Mouse (Mus musculus) MEL (cell line): Measurements from ENCODE around the gene Ddx5. TPM values are rescaled to one million over a fixed set of nuclear protein-coding genes. Genes with fewer than 3 reads are reported as not detected.

Experiments
- DNase-seq: peaks from one replicate; pipeline ENCODE4 v3.0.0; 2011; ENCODE audit warnings: low read depth, low spot score
- H3K27ac ChIP-seq: 2 replicates; pipeline ENCODE4 v1.5.1; 2012; ENCODE audit warnings: low read depth, mild to moderate bottlenecking, control low read depth, low read length, moderate library complexity; ENCODE audit not compliant: control insufficient read depth
- H3K27me3 ChIP-seq, 2 experiments: fragments of 150-350 bp in 1 of 2; sonication (generic) in 1 of 2; 2 replicates each; pipeline ENCODE4 v1.6.1; 2012; ENCODE audit warnings: low read length in 2 of 2, mild to moderate bottlenecking in 2 of 2, improper control_type of control experiment in 1 of 2, moderate library complexity in 1 of 2; ENCODE audit not compliant: insufficient read depth in 2 of 2, control insufficient read depth in 1 of 2
- H3K36me3 ChIP-seq, 2 experiments: 2 replicates each; pipeline ENCODE4 v1.6.1; 2012 to 2014; ENCODE audit warnings: low read length in 2 of 2, improper control_type of control experiment in 1 of 2, inconsistent platforms in 1 of 2, mild to moderate bottlenecking in 1 of 2; ENCODE audit not compliant: insufficient read depth in 2 of 2, control insufficient read depth in 1 of 2
- H3K4me1 ChIP-seq, 2 experiments: fragments of 150-350 bp in 1 of 2; sonication (generic) in 1 of 2; 2 replicates each; pipeline ENCODE4 v1.6.1; 2012; ENCODE audit warnings: low read length in 2 of 2, improper control_type of control experiment in 1 of 2, mild to moderate bottlenecking in 1 of 2; ENCODE audit not compliant: insufficient read depth in 2 of 2, control insufficient read depth in 1 of 2
- H3K4me3 ChIP-seq, 2 experiments: fragments of 150-350 bp in 1 of 2; sonication (generic) in 1 of 2; 2 replicates each; pipeline ENCODE4 v1.5.1; 2012; ENCODE audit warnings: low read depth in 2 of 2, low read length in 2 of 2, mild to moderate bottlenecking in 2 of 2, moderate library complexity in 2 of 2, control low read depth in 1 of 2, improper control_type of control experiment in 1 of 2; ENCODE audit not compliant: control insufficient read depth in 1 of 2, insufficient read depth in 1 of 2
- H3K79me2 ChIP-seq: 2 replicates; pipeline ENCODE4 v1.6.1; 2012; ENCODE audit warnings: mild to moderate bottlenecking, low read length, moderate library complexity; ENCODE audit not compliant: control insufficient read depth, poor library complexity, insufficient read depth
- H3K9ac ChIP-seq: 2 replicates; pipeline ENCODE4 v1.6.1; 2012; ENCODE audit warnings: low read depth, mild to moderate bottlenecking, control low read depth, low read length, moderate library complexity; ENCODE audit not compliant: control insufficient read depth, poor library complexity, severe bottlenecking
- H3K9me3 ChIP-seq: fragments of 150-350 bp; sonication (generic); replicated peaks from 2 replicates; pipeline ENCODE4 v1.6.1; 2012; ENCODE audit warnings: mild to moderate bottlenecking, low read length, improper control_type of control experiment, moderate library complexity; ENCODE audit not compliant: insufficient read depth
- BHLHE40 ChIP-seq: IDR thresholded peaks from 2 replicates; pipeline ENCODE4 v1.6.1; 2012; ENCODE audit warnings: low read depth, mild to moderate bottlenecking, inconsistent platforms, low read length, improper control_type of control experiment, borderline replicate concordance
- CHD1 ChIP-seq: IDR thresholded peaks from 2 replicates; pipeline ENCODE4 v1.6.1; 2012; ENCODE audit warnings: low read depth, mild to moderate bottlenecking, inconsistent platforms, low read length, improper control_type of control experiment
- CHD2 ChIP-seq: IDR thresholded peaks from 2 replicates; pipeline ENCODE4 v1.6.1; 2011; ENCODE audit warnings: low read length, improper control_type of control experiment
- CTCF ChIP-seq, 3 experiments: IDR thresholded peaks in 2 of 3; conservative IDR thresholded peaks in 1 of 3; 2 replicates each; pipeline ENCODE4 v1.5.1; 2011 to 2012; ENCODE audit warnings: low read length in 3 of 3, low read depth in 2 of 3, mild to moderate bottlenecking in 2 of 3, improper control_type of control experiment in 1 of 3, inconsistent platforms in 1 of 3, mixed read lengths in 1 of 3, moderate library complexity in 1 of 3; ENCODE audit not compliant: control insufficient read depth in 1 of 3, insufficient read depth in 1 of 3, poor library complexity in 1 of 3, severe bottlenecking in 1 of 3
- E2F4 ChIP-seq: IDR thresholded peaks from 2 replicates; pipeline ENCODE4 v1.6.1; 2011; ENCODE audit warnings: low read depth, low read length, improper control_type of control experiment, borderline replicate concordance
- ELF1 ChIP-seq: IDR thresholded peaks from 2 replicates; pipeline ENCODE4 v1.6.1; 2014; ENCODE audit warnings: low read depth, mild to moderate bottlenecking, inconsistent platforms, low read length, improper control_type of control experiment, moderate library complexity
- EP300 ChIP-seq, 2 experiments: IDR thresholded peaks; 2 replicates each; pipeline ENCODE4 v1.6.1; 2011; ENCODE audit warnings: improper control_type of control experiment in 2 of 2, low read length in 2 of 2, low read depth in 1 of 2, mild to moderate bottlenecking in 1 of 2
- ETS1 ChIP-seq: IDR thresholded peaks from 2 replicates; pipeline ENCODE4 v1.6.1; 2012; ENCODE audit warnings: low read depth, mild to moderate bottlenecking, inconsistent platforms, low read length, improper control_type of control experiment, moderate library complexity
- GABPA ChIP-seq: IDR thresholded peaks from 2 replicates; pipeline ENCODE4 v1.6.1; 2012; ENCODE audit warnings: low read depth, mild to moderate bottlenecking, inconsistent platforms, low read length, improper control_type of control experiment, moderate library complexity
- GATA1 ChIP-seq: IDR thresholded peaks from 2 replicates; pipeline ENCODE4 v1.6.1; 2011; ENCODE audit warnings: low read depth, low read length, improper control_type of control experiment
- HCFC1 ChIP-seq: IDR thresholded peaks from 2 replicates; pipeline ENCODE4 v1.6.1; 2012; ENCODE audit warnings: low read depth, mild to moderate bottlenecking, inconsistent platforms, low read length, improper control_type of control experiment, moderate library complexity
- JUND ChIP-seq: IDR thresholded peaks from 2 replicates; pipeline ENCODE4 v1.6.1; 2011; ENCODE audit warnings: low read depth, mild to moderate bottlenecking, improper control_type of control experiment, low read length
- KAT2A ChIP-seq: conservative IDR thresholded peaks from 2 replicates; pipeline ENCODE4 v1.6.1; 2012; ENCODE audit warnings: low read depth, low read length, improper control_type of control experiment, inconsistent platforms
- MAFK ChIP-seq: IDR thresholded peaks from 2 replicates; pipeline ENCODE4 v1.6.1; 2011; ENCODE audit warnings: low read depth, mild to moderate bottlenecking, low read length, improper control_type of control experiment, borderline replicate concordance
- MAX ChIP-seq: IDR thresholded peaks from 2 replicates; pipeline ENCODE4 v1.6.1; 2011; ENCODE audit warnings: low read length, improper control_type of control experiment
- MAZ ChIP-seq: IDR thresholded peaks from 2 replicates; pipeline ENCODE4 v1.6.1; 2012; ENCODE audit warnings: low read depth, mild to moderate bottlenecking, inconsistent platforms, low read length, improper control_type of control experiment
- MEF2A ChIP-seq: IDR thresholded peaks from 2 replicates; pipeline ENCODE4 v1.6.1; 2014; ENCODE audit warnings: low read depth, mild to moderate bottlenecking, inconsistent platforms, low read length, improper control_type of control experiment; ENCODE audit not compliant: poor library complexity, insufficient replicate concordance, severe bottlenecking; ENCODE audit errors: extremely low read depth
- MXI1 ChIP-seq: IDR thresholded peaks from 2 replicates; pipeline ENCODE4 v1.6.1; 2011; ENCODE audit warnings: mild to moderate bottlenecking, low read depth, low read length, improper control_type of control experiment
- MYB ChIP-seq: IDR thresholded peaks from 2 replicates; pipeline ENCODE4 v1.6.1; 2011; ENCODE audit warnings: mild to moderate bottlenecking, low read depth, low read length, improper control_type of control experiment
- MYC ChIP-seq: IDR thresholded peaks from 2 replicates; pipeline ENCODE4 v1.6.1; 2011; ENCODE audit warnings: low read depth, mild to moderate bottlenecking, low read length, improper control_type of control experiment, moderate library complexity
- NELFE ChIP-seq: IDR thresholded peaks from 2 replicates; pipeline ENCODE4 v1.6.1; 2011; ENCODE audit warnings: low read depth, low read length, improper control_type of control experiment
- NRF1 ChIP-seq: IDR thresholded peaks from 2 replicates; pipeline ENCODE4 v1.6.1; 2014; ENCODE audit warnings: low read depth, mild to moderate bottlenecking, inconsistent platforms, low read length, improper control_type of control experiment, moderate library complexity; ENCODE audit not compliant: poor library complexity, insufficient read depth, severe bottlenecking
- POLR2A ChIP-seq, 2 experiments: IDR thresholded peaks; 2 replicates each; pipeline ENCODE4 v1.6.1; 2011 to 2012; ENCODE audit warnings: low read length in 2 of 2, mild to moderate bottlenecking in 2 of 2, control low read depth in 1 of 2, improper control_type of control experiment in 1 of 2, low read depth in 1 of 2, moderate library complexity in 1 of 2; ENCODE audit not compliant: control insufficient read depth in 1 of 2, insufficient read depth in 1 of 2, poor library complexity in 1 of 2
- POLR2AphosphoS5 ChIP-seq: IDR thresholded peaks from 2 replicates; pipeline ENCODE4 v1.6.1; 2012; ENCODE audit warnings: low read depth, borderline replicate concordance, mild to moderate bottlenecking, inconsistent platforms, low read length, moderate library complexity, mixed read lengths
- RAD21 ChIP-seq: IDR thresholded peaks from 2 replicates; pipeline ENCODE4 v1.6.1; 2011; ENCODE audit warnings: mild to moderate bottlenecking, low read depth, low read length, improper control_type of control experiment
- RCOR1 ChIP-seq: IDR thresholded peaks from 2 replicates; pipeline ENCODE4 v1.6.1; 2012; ENCODE audit warnings: low read depth, mild to moderate bottlenecking, inconsistent platforms, low read length, improper control_type of control experiment
- SIN3A ChIP-seq: IDR thresholded peaks from 2 replicates; pipeline ENCODE4 v1.6.1; 2012; ENCODE audit warnings: low read length, improper control_type of control experiment, inconsistent platforms
- SMC3 ChIP-seq: IDR thresholded peaks from 2 replicates; pipeline ENCODE4 v1.6.1; 2011; ENCODE audit warnings: low read depth, low read length, improper control_type of control experiment
- TBP ChIP-seq: IDR thresholded peaks from 2 replicates; pipeline ENCODE4 v1.8.0; 2011; ENCODE audit warnings: low read depth, low read length, improper control_type of control experiment
- TCF12 ChIP-seq: IDR thresholded peaks from 2 replicates; pipeline ENCODE4 v1.6.1; 2014; ENCODE audit warnings: low read depth, mild to moderate bottlenecking, inconsistent platforms, low read length, improper control_type of control experiment, moderate library complexity
- UBTF ChIP-seq: IDR thresholded peaks from 2 replicates; pipeline ENCODE4 v1.6.1; 2012; ENCODE audit warnings: low read depth, mild to moderate bottlenecking, inconsistent platforms, low read length, improper control_type of control experiment, moderate library complexity, borderline replicate concordance; ENCODE audit not compliant: insufficient read depth
- USF1 ChIP-seq: IDR thresholded peaks from 2 replicates; pipeline ENCODE4 v1.6.1; 2014; ENCODE audit warnings: low read depth, mild to moderate bottlenecking, inconsistent platforms, low read length, improper control_type of control experiment, moderate library complexity
- USF2 ChIP-seq, 2 experiments: IDR thresholded peaks; 2 replicates each; pipeline ENCODE4 v1.6.1; 2011 to 2012; ENCODE audit warnings: improper control_type of control experiment in 2 of 2, low read length in 2 of 2, borderline replicate concordance in 1 of 2, inconsistent platforms in 1 of 2, low read depth in 1 of 2, mild to moderate bottlenecking in 1 of 2; ENCODE audit not compliant: insufficient read depth in 1 of 2
- ZC3H11A ChIP-seq: IDR thresholded peaks from 2 replicates; pipeline ENCODE4 v1.6.1; 2012; ENCODE audit warnings: low read depth, mild to moderate bottlenecking, inconsistent platforms, low read length, improper control_type of control experiment
- ZKSCAN1 ChIP-seq: IDR thresholded peaks from 2 replicates; pipeline ENCODE4 v1.6.1; 2012; ENCODE audit warnings: low read depth, mild to moderate bottlenecking, inconsistent platforms, low read length, improper control_type of control experiment, moderate library complexity
- ZMIZ1 ChIP-seq: IDR thresholded peaks from 2 replicates; pipeline ENCODE4 v1.6.1; 2012; ENCODE audit warnings: low read depth, mild to moderate bottlenecking, inconsistent platforms, low read length, improper control_type of control experiment, moderate library complexity
- ZNF384 ChIP-seq: IDR thresholded peaks from 2 replicates; pipeline ENCODE4 v1.6.1; 2012; ENCODE audit warnings: low read depth, mild to moderate bottlenecking, inconsistent platforms, low read length, improper control_type of control experiment
- polyA plus RNA-seq, 2 experiments: library from polyadenylated mRNA; stranded (reverse) in 1 of 2; unstranded in 1 of 2; fragments of >175 nt in 1 of 2; fragments of >200 nt in 1 of 2; gene quantifications; 2 replicates each; pipeline versions ENCODE4 v1.2.1 to v1.2.4; 2012; ENCODE audit warnings: low replicate concordance in 2 of 2, low read depth in 1 of 2; ENCODE audit not compliant: insufficient read length in 2 of 2, insufficient read depth in 1 of 2, missing spikeins in 1 of 2
- total RNA-seq: library from RNA; depleted of rRNA; stranded (reverse); fragments of 300-350 nt; gene quantifications from 2 replicates; pipeline ENCODE4 v1.2.3, GENCODE M21; 2012

Gene Ddx5
- total and polyA plus RNA-seq, 3 experiments = 338 to 3,269 (median 748) TPM

- no peak overlapping the region for H3K4me3 ChIP-seq
- H3K27ac ChIP-seq = peak overlapping the region; percentile 90
- H3K36me3 ChIP-seq = peaks cover 0 to 41% of the 10 kb centered on the region in 2 experiments; a peak in 2 of 4 replicates
- H3K79me2 ChIP-seq = no peaks in the 10 kb centered on the region
- H3K27me3 ChIP-seq = no peaks in the 10 kb centered on the region
- H3K4me1 ChIP-seq = peaks cover 23 to 44% of the 10 kb centered on the region in 2 experiments
- peak overlapping the region; percentile 23; the same call in 1 of the 2 replicates for H3K9ac ChIP-seq
- peak; percentile 95 for DNase-seq
- H3K9me3 ChIP-seq = no peaks in the 10 kb centered on the region
- peak; percentile 60; the same call in 1 of the 2 replicates for TF ChIP-seq BHLHE40
- no peak for TF ChIP-seq CTCF (IDR thresholded peaks at IDR 0.05 in 2 of 3, conservative IDR thresholded peaks at IDR 0.05 in 1 of 3; ENCODE audit: control insufficient read depth in 1 of 3, insufficient read depth in 1 of 3, low read depth in 2 of 3, low read length in 3 of 3, poor library complexity in 1 of 3, severe bottlenecking in 1 of 3)
- TF ChIP-seq ZKSCAN1 = no peak
- no peak for TF ChIP-seq MAFK
- TF ChIP-seq CHD2 = no peak
- TF ChIP-seq RCOR1 = peak; percentile 63
- peak; percentile 72; the same call in 1 of the 2 replicates for TF ChIP-seq MYC
- peak; percentile 80 to 96 for TF ChIP-seq EP300 (IDR thresholded peaks at IDR 0.05; ENCODE audit: low read depth in 1 of 2, low read length in 2 of 2)
- TF ChIP-seq MYB = peak; percentile 56
- no peak for TF ChIP-seq UBTF
- TF ChIP-seq ZNF384 = peak; percentile 65
- peak; percentile 44; the same call in 1 of the 2 replicates for TF ChIP-seq TCF12
- no peak for TF ChIP-seq CHD1
- TF ChIP-seq JUND = no peak
- no peak for TF ChIP-seq TBP
- no peak for TF ChIP-seq GABPA
- no peak for TF ChIP-seq ZMIZ1
- no peak for TF ChIP-seq E2F4
- peak; percentile 69; the same call in 1 of the 2 replicates for TF ChIP-seq MXI1
- peak; percentile 75 for TF ChIP-seq ELF1
- TF ChIP-seq MEF2A = no peak
- peak; percentile 64; the same call in 1 of the 2 replicates for TF ChIP-seq HCFC1
- no peak for TF ChIP-seq KAT2A
- TF ChIP-seq MAX = no peak; the same call in 1 of the 2 replicates
- TF ChIP-seq RAD21 = no peak
- peak; percentile 63; the same call in 1 of the 2 replicates for TF ChIP-seq SIN3A
- TF ChIP-seq SMC3 = no peak
- TF ChIP-seq POLR2A (IDR thresholded peaks at IDR 0.05; ENCODE audit: control insufficient read depth in 1 of 2, insufficient read depth in 1 of 2, low read depth in 1 of 2, low read length in 2 of 2, poor library complexity in 1 of 2) = no peak
- no peak for TF ChIP-seq NRF1
- peak; percentile 14; the same call in 1 of the 2 replicates for TF ChIP-seq GATA1
- TF ChIP-seq ZC3H11A = no peak
- TF ChIP-seq NELFE = no peak
- no peak for TF ChIP-seq USF2 (IDR thresholded peaks at IDR 0.05; ENCODE audit: borderline replicate concordance in 1 of 2, insufficient read depth in 1 of 2, low read depth in 1 of 2, low read length in 2 of 2)
- TF ChIP-seq ETS1 = peak; percentile 89
- TF ChIP-seq USF1 = no peak
- no peak for TF ChIP-seq POLR2AphosphoS5
- TF ChIP-seq MAZ = no peak
Measured at GRCm38 (mm10) chr11:106759028-106759427, 30.0 kb downstream of the Ddx5 start.
